Mouse (Mus musculus): ENCODE results near the gene Fgfr2. TPM values are rescaled to one million over a fixed set of nuclear protein-coding genes. Genes with fewer than 3 reads are reported as not detected.
"Not testable (repeated sequence)": the region's sequence is repeated elsewhere in the genome, so short reads cannot be mapped to it uniquely, and the experiment has no call there.

Gene Fgfr2
- total RNA-seq, 1 experiment: 37.5 TPM

DNA sequence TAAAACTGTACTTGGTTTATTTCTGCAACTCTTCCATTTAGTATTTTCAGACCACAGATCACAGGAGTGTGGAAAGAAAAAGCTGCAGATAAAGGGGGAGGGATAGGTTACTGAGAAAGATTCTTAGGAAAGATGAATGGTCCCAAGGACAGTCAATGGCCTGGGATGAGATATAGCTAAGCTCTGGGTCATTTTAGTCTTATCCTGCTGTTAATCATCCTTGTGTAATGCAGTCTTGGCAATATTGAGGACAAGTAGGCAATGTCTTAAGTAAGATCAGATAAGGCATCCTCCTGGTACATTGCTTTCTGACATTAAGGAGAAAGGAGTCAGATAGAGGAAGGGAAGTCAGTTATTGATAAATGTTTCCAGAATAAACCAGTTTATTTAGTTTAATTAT, 1705.5 kb downstream of the Fgfr2 start:
- Histone ChIP-seq H3K36me3 (ENCODE audit: control insufficient read depth, insufficient read depth, low read length, poor library complexity, severe bottlenecking) (no peaks in the 10 kb centered on the region), H3K9me3 (ENCODE audit: control insufficient read depth, insufficient read depth, low read depth, low read length) (no peaks in the 10 kb centered on the region), H3K4me1 (ENCODE audit: control insufficient read depth in 2 of 2, insufficient read depth in 2 of 2, low read length in 2 of 2, poor library complexity in 1 of 2) (no peaks in the 10 kb centered on the region), H3K9ac (ENCODE audit: insufficient read depth, low read depth, low read length, poor library complexity, severe bottlenecking) (no peak overlapping the region), H3K27ac (ENCODE audit: insufficient read depth, low read depth, low read length, poor library complexity, severe bottlenecking) (no peak overlapping the region), H3K4me3 (ENCODE audit: insufficient read depth in 1 of 2, low read depth in 1 of 2, low read length in 2 of 2, poor library complexity in 1 of 2, severe bottlenecking in 1 of 2) (no peak overlapping the region)
- no peak for TF ChIP-seq MAFK (IDR thresholded peaks at IDR 0.05; ENCODE audit: insufficient read depth, low read depth, low read length)
- TF ChIP-seq ZC3H11A (IDR thresholded peaks at IDR 0.05; ENCODE audit: borderline replicate concordance, low read depth, low read length): no peak
- no peak for TF ChIP-seq HCFC1 (IDR thresholded peaks at IDR 0.05; ENCODE audit: borderline replicate concordance, insufficient read depth, low read length)
- no peak for TF ChIP-seq ZNF384 (IDR thresholded peaks at IDR 0.05; ENCODE audit: low read depth, low read length)
- TF ChIP-seq CHD2 (IDR thresholded peaks at IDR 0.05; ENCODE audit: low read depth, low read length): no peak
- in situ Hi-C loops (cut with MboI; ENCODE audit: low sequenced_read_pairs in 2 of 2, unreplicated experiment in 2 of 2): no loop called here
- no peak for DNase-seq (ENCODE audit: low read depth, low spot score)

- DNase-seq (ENCODE audit: low read depth, low spot score); H3K36me3 ChIP-seq (ENCODE audit: control insufficient read depth, insufficient read depth, low read length, poor library complexity, severe bottlenecking); H3K9ac ChIP-seq (ENCODE audit: insufficient read depth, low read depth, low read length, poor library complexity, severe bottlenecking); in situ Hi-C loops (cut with MboI; ENCODE audit: low sequenced_read_pairs in 2 of 2, unreplicated experiment in 2 of 2); H3K4me3 ChIP-seq (ENCODE audit: insufficient read depth in 1 of 2, low read depth in 1 of 2, low read length in 2 of 2, poor library complexity in 1 of 2, severe bottlenecking in 1 of 2); H3K9me3 ChIP-seq (ENCODE audit: control insufficient read depth, insufficient read depth, low read depth, low read length); H3K4me1 ChIP-seq (ENCODE audit: control insufficient read depth in 2 of 2, insufficient read depth in 2 of 2, low read length in 2 of 2, poor library complexity in 1 of 2); H3K27ac ChIP-seq (ENCODE audit: insufficient read depth, low read depth, low read length, poor library complexity, severe bottlenecking): not testable (repeated sequence)
Measured at GRCm38 (mm10) chr7:131416742-131417141, 1706.4 kb downstream of the Fgfr2 start.

GRCm38 (mm10) chr7:131411941-131412270, 1711.2 kb downstream of the Fgfr2 start:
- DNase-seq (ENCODE audit: low read depth, low spot score): no peak
- in situ Hi-C loops (cut with MboI; ENCODE audit: low sequenced_read_pairs in 2 of 2, unreplicated experiment in 2 of 2): no loop called here
- H3K9ac ChIP-seq (ENCODE audit: insufficient read depth, low read depth, low read length, poor library complexity, severe bottlenecking): no peak overlapping the region
- H3K4me3 ChIP-seq (ENCODE audit: insufficient read depth in 1 of 2, low read depth in 1 of 2, low read length in 2 of 2, poor library complexity in 1 of 2, severe bottlenecking in 1 of 2): no peak overlapping the region
- TF ChIP-seq ZNF384 (IDR thresholded peaks at IDR 0.05; ENCODE audit: low read depth, low read length): no peak
- no peak for TF ChIP-seq HCFC1 (IDR thresholded peaks at IDR 0.05; ENCODE audit: borderline replicate concordance, insufficient read depth, low read length)
- no peaks in the 10 kb centered on the region for H3K36me3 ChIP-seq (ENCODE audit: control insufficient read depth, insufficient read depth, low read length, poor library complexity, severe bottlenecking)
- peaks cover 0 to 7% of the 10 kb centered on the region in 2 experiments; a peak in 1 of 4 replicates for H3K4me1 ChIP-seq (ENCODE audit: control insufficient read depth in 2 of 2, insufficient read depth in 2 of 2, low read length in 2 of 2, poor library complexity in 1 of 2)
- H3K27ac ChIP-seq (ENCODE audit: insufficient read depth, low read depth, low read length, poor library complexity, severe bottlenecking): no peak overlapping the region
- no peaks in the 10 kb centered on the region for H3K9me3 ChIP-seq (ENCODE audit: control insufficient read depth, insufficient read depth, low read depth, low read length)

GRCm38 (mm10) chr7:131411221-131411940, 1711.8 kb downstream of the Fgfr2 start:
- Histone ChIP-seq H3K27ac (ENCODE audit: insufficient read depth, low read depth, low read length, poor library complexity, severe bottlenecking) (no peak overlapping the region), H3K4me3 (ENCODE audit: insufficient read depth in 1 of 2, low read depth in 1 of 2, low read length in 2 of 2, poor library complexity in 1 of 2, severe bottlenecking in 1 of 2) (0 out of 4 replicates have a peak overlapping the region, but pooled peaks of 1 of the 2 experiments have one; percentile 1), H3K9me3 (ENCODE audit: control insufficient read depth, insufficient read depth, low read depth, low read length) (no peaks in the 10 kb centered on the region), H3K9ac (ENCODE audit: insufficient read depth, low read depth, low read length, poor library complexity, severe bottlenecking) (0 out of 2 replicates have a peak overlapping the region, but pooled peaks have one; percentile 22), H3K4me1 (ENCODE audit: control insufficient read depth in 2 of 2, insufficient read depth in 2 of 2, low read length in 2 of 2, poor library complexity in 1 of 2) (peaks cover 0 to 7% of the 10 kb centered on the region in 2 experiments; a peak in 1 of 4 replicates), H3K36me3 (ENCODE audit: control insufficient read depth, insufficient read depth, low read length, poor library complexity, severe bottlenecking) (no peaks in the 10 kb centered on the region)
- DNase-seq (ENCODE audit: low read depth, low spot score): no peak
- in situ Hi-C loops (cut with MboI; ENCODE audit: low sequenced_read_pairs in 2 of 2, unreplicated experiment in 2 of 2): no loop called here
- TF ChIP-seq ZC3H11A (IDR thresholded peaks at IDR 0.05; ENCODE audit: borderline replicate concordance, low read depth, low read length) (no peak), ZNF384 (IDR thresholded peaks at IDR 0.05; ENCODE audit: low read depth, low read length) (no peak), HCFC1 (IDR thresholded peaks at IDR 0.05; ENCODE audit: borderline replicate concordance, insufficient read depth, low read length) (no peak), MAFK (IDR thresholded peaks at IDR 0.05; ENCODE audit: insufficient read depth, low read depth, low read length) (no peak), CHD2 (IDR thresholded peaks at IDR 0.05; ENCODE audit: low read depth, low read length) (no peak)

GRCm38 (mm10) chr7:131410416-131411058, 1712.6 kb downstream of the Fgfr2 start, which contains the start of the genes Ikzf5 and Acadsb:
Gene Ikzf5, minus strand, starts transcription at chr7:131410521.
Gene Acadsb, plus strand, starts transcription at chr7:131410601.
- in situ Hi-C loops (cut with MboI; ENCODE audit: low sequenced_read_pairs in 2 of 2, unreplicated experiment in 2 of 2): no loop called here
- no peak within 1 kb of the TSS for H3K27ac ChIP-seq (ENCODE audit: insufficient read depth, low read depth, low read length, poor library complexity, severe bottlenecking)
- peak within 1 kb of the TSS; percentile 95 for H3K9ac ChIP-seq (ENCODE audit: insufficient read depth, low read depth, low read length, poor library complexity, severe bottlenecking)
- peak; percentile 97 for DNase-seq (ENCODE audit: low read depth, low spot score)
- no peaks in the 10 kb centered on the region for H3K36me3 ChIP-seq (ENCODE audit: control insufficient read depth, insufficient read depth, low read length, poor library complexity, severe bottlenecking)
- H3K4me1 ChIP-seq (ENCODE audit: control insufficient read depth in 2 of 2, insufficient read depth in 2 of 2, low read length in 2 of 2, poor library complexity in 1 of 2): peaks cover 0 to 7% of the 10 kb centered on the region in 2 experiments; a peak in 1 of 4 replicates
- TF ChIP-seq HCFC1 (IDR thresholded peaks at IDR 0.05; ENCODE audit: borderline replicate concordance, insufficient read depth, low read length) (peak; percentile 73), MAFK (IDR thresholded peaks at IDR 0.05; ENCODE audit: insufficient read depth, low read depth, low read length) (no peak), CHD2 (IDR thresholded peaks at IDR 0.05; ENCODE audit: low read depth, low read length) (peak; percentile 97), ZC3H11A (IDR thresholded peaks at IDR 0.05; ENCODE audit: borderline replicate concordance, low read depth, low read length) (peak; percentile 25; the same call in 1 of the 2 replicates)
- H3K4me3 ChIP-seq (ENCODE audit: insufficient read depth in 1 of 2, low read depth in 1 of 2, low read length in 2 of 2, poor library complexity in 1 of 2, severe bottlenecking in 1 of 2): peak within 1 kb of the TSS; percentile 94
- no peaks in the 10 kb centered on the region for H3K9me3 ChIP-seq (ENCODE audit: control insufficient read depth, insufficient read depth, low read depth, low read length)
